Mouse (Mus musculus) cerebellum, adult 2 months (tissue): Measurements from ENCODE around the gene Aff1. TPM values are rescaled to one million over a fixed set of nuclear protein-coding genes. Genes with fewer than 3 reads are reported as not detected.

ENCODE experiments used
- DNase-seq, 2 experiments: peaks; one replicate each; pipeline ENCODE4 v3.0.0; 2021
- H3K27ac ChIP-seq: fragments of 200-500 bp; 2 replicates; pipeline ENCODE4 v1.5.1; 2012; ENCODE audit warnings: low read length, control low read depth, inconsistent platforms; ENCODE audit not compliant: insufficient read depth
- H3K27me3 ChIP-seq: fragments of 200-500 bp; 2 replicates; pipeline ENCODE4 v1.6.1; 2012; ENCODE audit warnings: inconsistent platforms, mild to moderate bottlenecking, low read length, moderate library complexity; ENCODE audit not compliant: control insufficient read depth, insufficient read depth
- H3K4me1 ChIP-seq: fragments of 200-500 bp; 2 replicates; pipeline ENCODE4 v1.6.1; 2011; ENCODE audit warnings: low read length; ENCODE audit not compliant: control insufficient read depth, insufficient read depth
- H3K4me3 ChIP-seq: fragments of 200-500 bp; replicated peaks from 2 replicates; pipeline ENCODE3; 2011; ENCODE audit warnings: mild to moderate bottlenecking, low read depth, low read length, control low read depth; ENCODE audit not compliant: insufficient read depth
- CTCF ChIP-seq: fragments of 200-500 bp; IDR thresholded peaks from 2 replicates; pipeline ENCODE4 v1.5.1; 2011; ENCODE audit warnings: low read depth, mild to moderate bottlenecking, control low read depth, low read length, moderate library complexity, borderline replicate concordance; ENCODE audit not compliant: insufficient read depth
- POLR2A ChIP-seq: fragments of 200-500 bp; IDR thresholded peaks from 2 replicates; pipeline ENCODE4 v1.6.1; 2011; ENCODE audit warnings: low read length, control low read depth, borderline replicate concordance; ENCODE audit not compliant: insufficient read depth
- WGBS: fragments of 180-500 bp; shearing (Covaris S2); methylation state at CpG from one replicate; pipeline ENCODE4 v1.1.7; 2018; 5-methylcytosine and 5-hydroxymethylcytosine counted together
- polyA plus RNA-seq: library from polyadenylated mRNA; depleted of rRNA; stranded (reverse); fragments of >200 nt; gene quantifications from 2 replicates; pipeline ENCODE4 v1.2.3, GENCODE M21; 2012

Aff1 gene
- polyA plus RNA-seq, 1 experiment: 9.3 TPM

DNA sequence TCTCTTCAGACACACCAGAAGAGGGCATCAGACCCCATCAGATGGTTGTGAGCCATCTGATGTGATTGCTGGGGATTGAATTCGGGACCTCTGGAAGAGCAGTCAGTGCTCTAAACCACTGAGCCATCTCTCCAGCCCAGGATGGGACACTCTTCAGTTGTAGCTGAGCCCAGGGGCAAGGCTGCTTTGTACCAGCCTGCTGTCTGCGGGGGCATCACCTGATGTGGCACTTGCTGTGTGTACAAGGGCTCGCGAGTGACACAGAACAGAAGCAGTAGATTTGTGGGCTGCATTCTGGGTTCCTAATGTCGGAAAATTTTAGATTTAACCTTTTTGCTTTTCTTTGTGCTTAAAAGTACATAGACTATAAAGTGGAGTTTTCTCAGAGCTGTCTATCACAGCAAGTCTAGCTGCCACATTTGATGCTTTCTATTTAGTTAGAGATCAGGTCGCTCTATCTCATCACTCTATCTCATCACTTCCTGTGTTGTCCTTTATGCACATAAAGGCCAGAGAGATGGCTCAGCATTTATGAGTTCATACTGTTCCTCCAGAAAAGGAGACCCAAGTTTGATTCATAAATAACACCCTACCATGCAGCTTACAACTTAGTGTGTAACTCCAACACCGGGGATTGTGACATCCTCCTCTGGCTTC lies 117.6 kb downstream of the Aff1 start:
- no peak for DNase-seq
- no peak for TF ChIP-seq POLR2A
- no peak for TF ChIP-seq CTCF
- no peak overlapping the region for H3K4me3 ChIP-seq
- WGBS: 89% methylated on average over 7 of the region's 7 CpGs
- no peaks in the 10 kb centered on the region for H3K27me3 ChIP-seq
- no peak overlapping the region for H3K27ac ChIP-seq
- H3K4me1 ChIP-seq: peaks cover 3% of the 10 kb centered on the region; the same call in 1 of the 2 replicates

DNA sequence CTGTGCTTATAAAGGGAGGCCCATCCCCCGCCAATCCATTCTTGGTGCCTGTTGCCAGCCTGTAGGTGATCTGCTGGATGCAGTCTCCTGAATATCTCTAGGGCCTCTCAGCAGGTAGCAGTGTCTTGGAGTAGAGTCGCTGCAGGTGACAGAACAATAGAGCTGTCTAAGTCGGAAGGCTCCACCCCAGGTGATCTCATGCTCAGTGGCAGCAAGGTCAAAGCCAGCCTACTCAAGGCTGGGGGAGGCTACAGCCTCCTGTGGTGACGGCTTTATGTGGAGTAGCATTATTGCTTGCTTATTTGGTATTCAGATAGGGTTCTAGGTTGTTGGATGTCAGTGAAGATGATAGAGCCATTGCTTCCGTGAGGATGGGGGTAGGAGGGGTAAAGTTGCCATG lies 121.1 kb downstream of the Aff1 start:
- no peak for TF ChIP-seq CTCF
- TF ChIP-seq POLR2A: no peak
- Histone ChIP-seq H3K4me1 (no peaks in the 10 kb centered on the region), H3K4me3 (no peak overlapping the region), H3K27me3 (no peaks in the 10 kb centered on the region), H3K27ac (no peak overlapping the region)
- WGBS: 70% methylated on average over 5 of the region's 5 CpGs
- DNase-seq: no peak

DNA sequence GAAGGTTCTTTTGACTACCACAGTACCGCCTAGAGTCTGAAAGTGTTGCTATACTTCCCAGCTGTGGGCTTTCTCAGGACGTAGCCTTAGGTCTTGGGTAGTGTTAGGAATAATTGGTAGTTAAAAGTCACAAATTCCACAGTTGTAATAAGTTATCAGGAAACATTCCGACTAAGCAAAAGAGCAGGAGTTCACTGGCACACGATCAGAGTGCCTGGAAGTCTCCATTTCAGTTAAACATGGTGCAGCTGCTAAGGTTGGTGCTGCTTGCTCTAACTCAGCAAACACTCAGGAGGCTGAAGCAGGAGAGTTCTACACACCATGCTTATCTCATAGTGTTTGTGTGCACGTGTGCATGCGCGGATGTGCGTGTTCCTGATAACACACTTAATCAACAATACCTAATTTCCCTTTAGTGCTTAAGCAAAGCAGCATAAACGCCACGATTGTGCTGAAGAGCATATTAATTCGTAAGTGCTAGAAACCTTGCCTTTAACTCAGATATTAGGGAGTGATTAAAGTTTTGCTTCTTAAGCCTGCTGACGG lies 121.9 kb downstream of the Aff1 start:
- TF ChIP-seq POLR2A: no peak
- no peak for TF ChIP-seq CTCF
- no peak overlapping the region for H3K4me3 ChIP-seq
- no peak for DNase-seq
- WGBS: 94% methylated on average over 12 of the region's 12 CpGs
- H3K4me1 ChIP-seq: no peaks in the 10 kb centered on the region
- no peaks in the 10 kb centered on the region for H3K27me3 ChIP-seq
- no peak overlapping the region for H3K27ac ChIP-seq

DNA sequence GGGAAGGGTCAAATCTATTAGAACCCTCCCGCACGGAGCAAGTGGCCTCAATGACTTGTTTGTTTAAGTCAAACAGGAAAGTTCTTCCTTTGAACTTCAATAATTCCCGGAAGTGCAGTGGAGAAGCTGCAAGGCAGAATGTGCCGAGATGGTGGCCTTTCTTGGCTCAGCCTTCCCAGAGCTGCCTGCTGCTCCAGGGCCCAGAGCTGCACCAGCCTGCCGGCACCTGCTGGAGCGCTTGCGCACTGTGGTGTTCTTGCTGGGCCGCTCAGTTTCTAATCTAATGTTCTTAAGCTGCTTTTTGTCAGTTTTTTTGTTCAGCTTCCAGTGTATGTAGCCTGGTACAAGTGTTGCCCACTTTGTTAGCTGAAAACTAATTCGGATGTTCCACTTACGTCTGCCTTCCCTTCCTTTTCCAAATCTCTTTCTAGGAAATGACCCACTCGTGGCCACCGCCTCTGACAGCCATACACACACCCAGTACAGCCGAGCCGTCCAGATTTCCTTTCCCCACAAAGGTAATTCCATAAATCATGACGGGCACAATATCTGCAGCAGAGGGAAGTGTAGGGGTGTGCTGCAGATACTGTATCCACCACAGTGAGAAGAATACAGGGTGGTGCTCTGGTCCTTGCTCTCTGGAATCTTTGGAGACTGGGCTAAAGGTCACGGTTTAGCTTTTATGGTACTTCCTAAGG lies 122.5 kb downstream of the Aff1 start:
- no peak overlapping the region for H3K4me3 ChIP-seq
- TF ChIP-seq CTCF (no peak), POLR2A (no peak)
- 60% methylated on average over 16 of the region's 16 CpGs for WGBS
- no peaks in the 10 kb centered on the region for H3K4me1 ChIP-seq
- no peaks in the 10 kb centered on the region for H3K27me3 ChIP-seq
- no peak for DNase-seq
- no peak overlapping the region for H3K27ac ChIP-seq

DNA sequence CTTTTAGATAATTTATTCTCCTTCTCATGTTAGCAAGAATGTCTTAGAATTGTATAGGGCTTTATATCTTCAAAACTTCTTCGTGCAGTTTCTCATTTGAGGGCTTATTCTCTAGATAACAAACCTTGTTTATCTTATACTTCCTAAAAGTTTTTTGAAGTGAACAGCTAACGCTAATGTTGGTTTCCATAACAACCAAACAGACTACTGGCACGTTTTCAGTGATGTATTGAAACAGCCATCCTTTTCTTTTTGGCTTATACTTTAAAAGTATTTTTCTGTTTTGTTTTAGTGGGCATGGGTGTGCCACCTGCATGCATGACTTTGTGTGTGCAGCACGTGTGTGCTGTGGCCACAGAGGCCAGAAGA lies 123.1 kb downstream of the Aff1 start:
- WGBS: 72% methylated on average over 4 of the region's 4 CpGs
- no peaks in the 10 kb centered on the region for H3K27me3 ChIP-seq

DNA sequence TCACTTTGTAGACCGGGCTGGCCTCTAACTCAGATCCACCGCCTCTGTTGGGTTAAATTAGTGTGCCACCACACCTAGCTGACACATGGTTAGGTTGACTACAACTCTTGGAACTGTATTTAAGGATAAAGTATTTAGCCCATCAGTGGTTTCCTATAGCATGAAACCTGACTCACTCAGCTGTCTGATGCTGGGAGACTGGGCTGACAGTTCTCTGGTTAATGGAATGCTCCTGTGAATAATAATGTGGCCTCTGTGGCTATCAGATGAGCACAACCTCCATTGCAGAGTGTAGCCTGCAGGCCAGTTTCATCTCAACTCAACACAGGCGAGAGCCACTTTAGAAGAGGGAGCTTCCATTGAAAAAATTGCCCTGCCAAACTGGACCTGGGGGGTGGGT lies 124.5 kb downstream of the Aff1 start:
- no peak overlapping the region for H3K27ac ChIP-seq
- no peaks in the 10 kb centered on the region for H3K4me1 ChIP-seq
- H3K4me3 ChIP-seq: no peak overlapping the region
- WGBS: 93% methylated on average over 3 of the region's 3 CpGs
- DNase-seq: no peak
- no peaks in the 10 kb centered on the region for H3K27me3 ChIP-seq
- no peak for TF ChIP-seq POLR2A
- no peak for TF ChIP-seq CTCF

More for the DNA sequence above, 123.1 kb downstream of the Aff1 start:
- Histone ChIP-seq H3K4me1 (no peaks in the 10 kb centered on the region), H3K4me3 (no peak overlapping the region), H3K27ac (no peak overlapping the region)
- DNase-seq: no peak
- no peak for TF ChIP-seq CTCF
- no peak for TF ChIP-seq POLR2A

- H3K4me1 ChIP-seq: no peaks in the 10 kb centered on the region
- H3K27me3 ChIP-seq: no peaks in the 10 kb centered on the region
- no peak overlapping the region for H3K27ac ChIP-seq
- no peak overlapping the region for H3K4me3 ChIP-seq
- TF ChIP-seq CTCF (peak; percentile 97), POLR2A (no peak)
- peak; percentile 80 to 83 for DNase-seq
- 19% methylated on average over 1 of the region's 1 CpGs for WGBS
Measured at GRCm38 (mm10) chr5:103817754-103818153, 125.6 kb downstream of the Aff1 start.

DNA sequence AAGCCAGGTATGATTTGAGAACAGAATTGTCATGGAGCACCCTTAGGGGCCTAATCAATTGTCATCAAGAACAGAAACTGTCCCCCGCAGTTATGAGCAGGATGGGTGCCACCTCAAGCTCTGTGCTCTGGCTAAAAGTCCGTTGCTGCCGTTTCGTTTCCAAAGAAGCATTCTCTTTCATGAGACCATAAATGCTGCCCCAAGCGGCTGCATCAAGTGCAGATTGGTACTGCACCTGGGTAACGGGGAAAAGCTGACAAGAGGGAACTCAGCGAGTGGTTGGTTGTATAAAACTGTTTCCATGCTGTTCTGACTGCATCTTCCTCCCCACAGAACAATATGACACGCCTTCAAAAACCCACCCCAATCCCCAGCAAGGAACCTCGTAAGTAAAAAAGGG lies 126.4 kb downstream of the Aff1 start:
- H3K4me3 ChIP-seq: no peak overlapping the region
- no peaks in the 10 kb centered on the region for H3K27me3 ChIP-seq
- no peak for DNase-seq
- H3K27ac ChIP-seq: no peak overlapping the region
- WGBS: 89% methylated on average over 9 of the region's 9 CpGs
- H3K4me1 ChIP-seq: no peaks in the 10 kb centered on the region
- no peak for TF ChIP-seq CTCF
- TF ChIP-seq POLR2A: no peak
